Mouse (Mus musculus) kidney, embryonic 14.5 days (tissue): ENCODE results near the gene Spice1. TPM values are rescaled to one million over a fixed set of nuclear protein-coding genes. Genes with fewer than 3 reads are reported as not detected.

ENCODE experiments used
- ATAC-seq: fragments of 200-750 bp; cut with Nextera tagmentation; 2 replicates; pipeline ENCODE4 v1.8.0; 2017; ENCODE audit warnings: moderate number of reproducible peaks, mild to moderate bottlenecking, moderate TSS enrichment, moderate library complexity; ENCODE audit not compliant: low FRiP score, low TSS enrichment
- H3K27ac ChIP-seq: fragments of 300-500 bp; sonication (generic); 2 replicates; pipeline ENCODE4 v1.5.1; 2014; ENCODE audit warnings: low read depth, mild to moderate bottlenecking, low read length, moderate library complexity, mixed read lengths
- H3K27me3 ChIP-seq: fragments of 300-500 bp; sonication (generic); 2 replicates; pipeline ENCODE4 v1.6.1; 2014; ENCODE audit warnings: mild to moderate bottlenecking, low read length; ENCODE audit not compliant: control insufficient read depth, insufficient read depth
- H3K36me3 ChIP-seq: fragments of 300-500 bp; sonication (generic); 2 replicates; pipeline ENCODE4 v1.6.1; 2014; ENCODE audit warnings: low read length, mixed read lengths; ENCODE audit not compliant: control insufficient read depth, insufficient read depth
- H3K4me1 ChIP-seq: fragments of 300-500 bp; sonication (generic); 2 replicates; pipeline ENCODE4 v1.6.1; 2014; ENCODE audit warnings: low read length, mixed read lengths; ENCODE audit not compliant: control insufficient read depth, insufficient read depth
- H3K4me2 ChIP-seq: fragments of 300-500 bp; sonication (generic); replicated peaks from 2 replicates; pipeline ENCODE4 v1.6.1; 2014; ENCODE audit warnings: low read depth, mild to moderate bottlenecking, low read length
- H3K4me3 ChIP-seq: fragments of 300-500 bp; sonication (generic); 2 replicates; pipeline ENCODE4 v1.5.1; 2014; ENCODE audit warnings: mild to moderate bottlenecking, low read length
- H3K9ac ChIP-seq: fragments of 300-500 bp; sonication (generic); 2 replicates; pipeline ENCODE4 v1.6.1; 2014; ENCODE audit warnings: low read depth, mild to moderate bottlenecking, low read length, moderate library complexity
- H3K9me3 ChIP-seq: fragments of 300-500 bp; sonication (generic); 2 replicates; pipeline ENCODE4 v1.6.1; 2016; ENCODE audit warnings: low read length; ENCODE audit not compliant: control insufficient read depth
- WGBS: fragments of 180-500 bp; shearing (Covaris S2); extraction: QIAGEN DNeasy Blood & Tissue Kit; methylation state at CpG from one replicate; pipeline ENCODE4 v1.1.7; 2014; 5-methylcytosine and 5-hydroxymethylcytosine counted together
- polyA plus RNA-seq: library from polyadenylated mRNA; unstranded; fragments of >200 nt; fragmentation: Nextera tagmentation; extraction: Ambion mirVana; gene quantifications from 2 replicates; pipeline ENCODE4 v1.2.1, GENCODE M21; 2014

Spice1 gene
- polyA plus RNA-seq, 1 experiment from 2014 or later: 34.2 TPM

DNA sequence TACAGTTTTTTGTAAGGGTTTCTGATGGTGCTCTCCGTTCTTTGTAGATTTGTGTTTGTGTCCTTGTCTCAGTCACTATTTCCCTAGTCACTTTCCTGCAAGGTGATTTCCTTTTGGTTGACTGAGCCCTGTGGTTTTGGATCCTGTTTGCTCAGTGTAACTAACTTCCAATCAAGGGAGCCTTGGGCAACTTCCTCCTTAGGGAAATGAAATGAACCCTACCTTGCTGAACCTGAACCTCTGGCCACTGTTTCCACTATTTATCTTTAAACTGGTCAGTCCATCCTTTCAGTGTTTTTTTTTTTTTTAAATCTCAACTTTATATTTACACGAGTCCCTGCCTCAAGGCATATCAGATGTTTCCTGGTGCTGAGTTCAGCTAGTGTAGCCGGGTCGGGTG lies 18.3 kb upstream of the Spice1 start:
- H3K9ac ChIP-seq: no peak overlapping the region
- no peaks in the 10 kb centered on the region for H3K9me3 ChIP-seq
- H3K36me3 ChIP-seq: no peaks in the 10 kb centered on the region
- no peak overlapping the region for H3K27ac ChIP-seq
- no peak overlapping the region for H3K4me3 ChIP-seq
- 42% methylated on average over 4 of the region's 4 CpGs for WGBS
- H3K27me3 ChIP-seq: peaks cover 9% of the 10 kb centered on the region
- H3K4me1 ChIP-seq: no peaks in the 10 kb centered on the region
- H3K4me2 ChIP-seq: no peak overlapping the region
- no peak for ATAC-seq

DNA sequence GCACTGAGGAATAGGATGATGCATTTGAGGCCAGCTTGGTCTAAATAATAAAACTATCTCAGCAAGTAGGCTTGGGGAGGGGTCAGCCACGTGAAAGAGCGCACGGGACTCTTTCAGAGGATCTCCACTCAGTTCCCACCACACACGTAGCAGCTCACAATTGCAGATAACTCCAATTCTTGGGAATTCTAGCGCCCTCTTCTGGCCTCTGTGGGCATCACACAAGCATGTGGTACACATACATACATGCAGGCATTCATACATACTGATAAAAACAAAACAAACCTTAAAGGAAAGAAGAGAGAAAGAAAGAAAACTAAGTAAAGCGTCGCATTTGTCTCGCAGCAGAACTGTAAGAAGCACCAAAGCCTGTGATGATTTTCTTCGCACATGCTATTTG lies 16.3 kb upstream of the Spice1 start:
- no peak overlapping the region for H3K4me2 ChIP-seq
- no peak overlapping the region for H3K27ac ChIP-seq
- no peak overlapping the region for H3K9ac ChIP-seq
- H3K27me3 ChIP-seq: peaks cover 16% of the 10 kb centered on the region
- WGBS: 81% methylated on average over 9 of the region's 9 CpGs
- no peak for ATAC-seq
- no peaks in the 10 kb centered on the region for H3K9me3 ChIP-seq
- H3K4me1 ChIP-seq: no peaks in the 10 kb centered on the region
- no peak overlapping the region for H3K4me3 ChIP-seq
- H3K36me3 ChIP-seq: no peaks in the 10 kb centered on the region

DNA sequence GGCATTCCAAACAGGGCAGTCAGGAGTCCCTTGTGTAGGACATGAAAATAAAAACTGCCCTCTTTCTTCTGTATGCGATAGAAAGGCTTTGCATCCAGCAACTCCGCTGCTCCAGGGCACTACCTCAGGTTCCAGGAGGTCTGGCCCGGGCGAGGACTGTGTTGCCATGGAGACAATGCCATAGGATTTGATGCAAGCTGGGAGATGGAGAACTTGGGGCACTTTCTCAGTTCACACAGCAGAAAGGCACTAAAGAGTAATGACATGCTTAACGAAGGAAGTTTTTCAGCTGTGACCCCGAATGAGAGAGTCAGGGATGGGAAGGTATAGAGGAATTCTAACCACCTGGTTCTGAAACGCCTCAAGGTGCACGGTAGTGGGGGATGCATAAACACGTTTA lies 15.8 kb upstream of the Spice1 start:
- Histone ChIP-seq H3K36me3 (no peaks in the 10 kb centered on the region), H3K27ac (no peak overlapping the region), H3K4me1 (no peaks in the 10 kb centered on the region), H3K4me3 (no peak overlapping the region), H3K9me3 (no peaks in the 10 kb centered on the region), H3K9ac (no peak overlapping the region), H3K27me3 (peaks cover 16% of the 10 kb centered on the region), H3K4me2 (no peak overlapping the region)
- ATAC-seq: no peak
- WGBS: 18% methylated on average over 9 of the region's 9 CpGs

DNA sequence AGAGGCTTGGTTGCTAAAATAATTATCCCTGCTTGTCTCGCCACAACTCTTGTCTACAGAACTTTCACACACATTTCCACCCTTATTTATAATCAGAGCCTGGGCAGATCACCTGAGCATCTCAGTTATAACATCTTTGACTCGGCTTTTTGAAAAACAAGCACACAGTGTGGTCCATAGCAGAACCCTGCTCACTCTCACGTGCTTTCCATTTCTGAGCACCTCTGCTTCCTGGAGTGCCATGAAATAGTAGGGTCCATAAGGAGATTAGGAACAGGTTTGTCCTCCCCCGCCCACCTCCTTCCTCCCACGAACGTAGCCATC lies 15.3 kb upstream of the Spice1 start:
- Histone ChIP-seq H3K4me1 (no peaks in the 10 kb centered on the region), H3K36me3 (no peaks in the 10 kb centered on the region), H3K27me3 (peaks cover 16% of the 10 kb centered on the region), H3K4me2 (peak overlapping the region; percentile 99), H3K4me3 (peak overlapping the region; percentile 63), H3K27ac (no peak overlapping the region), H3K9me3 (no peaks in the 10 kb centered on the region), H3K9ac (peak overlapping the region; percentile 55; the same call in 1 of the 2 replicates)
- WGBS: 12% methylated on average over 6 of the region's 6 CpGs
- ATAC-seq: peak; percentile 29; the same call in 1 of the 2 replicates

DNA sequence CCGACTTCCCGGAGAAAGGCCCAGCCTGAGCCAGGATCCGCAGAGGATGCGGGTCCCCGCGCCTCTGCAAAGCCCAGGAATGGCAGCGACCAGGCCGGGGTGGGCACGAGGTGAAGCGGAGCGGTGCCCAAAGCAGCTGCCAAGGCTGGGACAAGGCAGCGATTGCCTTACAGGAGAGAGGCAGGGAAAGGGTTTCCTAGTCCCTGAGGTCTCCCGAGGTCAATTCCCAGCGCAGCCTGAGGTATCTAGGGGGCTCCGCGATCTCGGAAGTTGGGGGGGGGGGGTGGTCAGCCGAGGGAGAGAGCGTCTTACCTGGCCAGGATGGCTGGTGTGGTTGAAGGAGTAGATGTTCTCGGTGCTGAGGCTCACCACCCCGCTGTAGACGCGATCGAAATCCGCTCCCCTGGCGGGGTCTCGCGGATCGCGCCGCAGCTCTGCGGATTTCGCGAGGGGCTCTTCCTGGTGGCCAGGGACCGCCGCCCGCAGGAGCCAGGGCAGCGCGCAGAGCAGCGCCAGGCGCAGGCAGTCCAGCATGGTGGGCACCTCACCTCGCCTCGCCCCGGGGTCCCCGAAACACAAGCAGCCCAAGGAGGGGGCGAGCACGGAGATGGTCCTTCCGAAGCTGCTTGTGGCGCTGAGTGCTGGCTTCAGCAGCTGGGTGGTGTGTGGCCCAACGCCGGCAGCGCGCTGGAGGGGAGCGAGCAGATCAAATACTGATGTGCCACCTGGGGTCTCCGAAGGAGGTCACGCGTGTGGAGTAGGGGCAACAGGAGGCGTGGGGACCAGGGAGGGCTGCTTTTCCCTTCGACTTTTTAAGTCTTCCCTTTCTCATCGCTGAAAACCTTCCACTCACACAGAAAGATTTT lies 14.7 kb upstream of the Spice1 start:
- Histone ChIP-seq H3K4me3 (peak overlapping the region; percentile 63), H3K4me1 (no peaks in the 10 kb centered on the region), H3K27me3 (peaks cover 16% of the 10 kb centered on the region), H3K4me2 (peak overlapping the region; percentile 99), H3K9ac (peak overlapping the region; percentile 55), H3K27ac (no peak overlapping the region), H3K9me3 (no peaks in the 10 kb centered on the region), H3K36me3 (no peaks in the 10 kb centered on the region)
- 1% methylated on average over 60 of the region's 60 CpGs for WGBS
- peak; percentile 77 for ATAC-seq

DNA sequence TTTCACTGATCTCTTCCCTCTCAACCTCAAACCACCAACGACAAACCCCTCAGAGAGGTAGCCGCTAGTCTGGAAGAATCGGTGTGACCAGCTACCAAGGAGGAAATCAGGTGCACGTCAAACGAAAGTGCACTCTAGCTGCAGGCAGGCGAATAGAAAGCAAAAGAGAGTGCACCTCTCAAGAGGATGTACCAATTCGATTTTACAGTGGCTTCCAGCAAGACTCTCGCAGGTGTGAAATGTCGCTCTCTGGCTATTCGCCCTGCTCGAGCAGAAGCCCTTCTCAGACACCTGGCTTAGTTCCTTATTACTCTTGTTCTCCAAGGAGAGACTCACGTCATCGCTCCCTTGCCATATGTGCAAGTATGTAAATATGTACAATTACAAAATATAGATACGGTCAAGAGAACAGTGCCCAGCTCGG lies 14.0 kb upstream of the Spice1 start, which contains the start of gene Sidt1:
Sidt1 (minus strand) TSS at position 336 of the 424 bp plus-strand sequence.
- peaks cover 16% of the 10 kb centered on the region for H3K27me3 ChIP-seq
- H3K4me3 ChIP-seq: peak within 1 kb of the TSS; percentile 63
- no peaks in the 10 kb centered on the region for H3K9me3 ChIP-seq
- peak within 1 kb of the TSS; percentile 99 for H3K4me2 ChIP-seq
- no peaks in the 10 kb centered on the region for H3K4me1 ChIP-seq
- H3K27ac ChIP-seq: no peak within 1 kb of the TSS
- ATAC-seq: no peak
- 4% methylated on average over 15 of the region's 15 CpGs for WGBS
- peak within 1 kb of the TSS; percentile 55 for H3K9ac ChIP-seq
- H3K36me3 ChIP-seq: no peaks in the 10 kb centered on the region

DNA sequence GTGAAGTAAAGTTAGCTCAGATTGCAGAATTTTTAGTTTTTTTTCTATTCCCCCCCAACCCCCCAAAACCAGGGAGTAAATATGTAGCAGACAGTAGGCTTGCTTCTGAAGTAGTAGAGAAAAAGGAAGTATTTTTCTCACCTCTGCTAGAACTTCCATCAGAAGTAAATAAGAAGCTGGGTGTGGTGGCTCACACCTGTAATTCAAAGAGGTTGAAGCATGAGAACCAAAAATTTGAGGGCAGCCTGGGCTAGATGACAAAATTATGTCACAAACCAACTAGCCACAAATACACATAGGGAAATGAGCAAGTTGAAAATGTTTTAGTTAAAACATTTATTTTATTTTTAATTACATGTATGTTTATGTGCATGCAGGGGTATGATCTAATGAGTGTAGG lies 9.4 kb upstream of the Spice1 start:
- Histone ChIP-seq H3K36me3 (no peaks in the 10 kb centered on the region), H3K4me1 (no peaks in the 10 kb centered on the region), H3K27me3 (peaks cover 7% of the 10 kb centered on the region; the same call in 1 of the 2 replicates), H3K4me2 (no peak overlapping the region), H3K27ac (no peak overlapping the region), H3K9ac (no peak overlapping the region), H3K4me3 (no peak overlapping the region), H3K9me3 (no peaks in the 10 kb centered on the region)
- ATAC-seq: no peak

DNA sequence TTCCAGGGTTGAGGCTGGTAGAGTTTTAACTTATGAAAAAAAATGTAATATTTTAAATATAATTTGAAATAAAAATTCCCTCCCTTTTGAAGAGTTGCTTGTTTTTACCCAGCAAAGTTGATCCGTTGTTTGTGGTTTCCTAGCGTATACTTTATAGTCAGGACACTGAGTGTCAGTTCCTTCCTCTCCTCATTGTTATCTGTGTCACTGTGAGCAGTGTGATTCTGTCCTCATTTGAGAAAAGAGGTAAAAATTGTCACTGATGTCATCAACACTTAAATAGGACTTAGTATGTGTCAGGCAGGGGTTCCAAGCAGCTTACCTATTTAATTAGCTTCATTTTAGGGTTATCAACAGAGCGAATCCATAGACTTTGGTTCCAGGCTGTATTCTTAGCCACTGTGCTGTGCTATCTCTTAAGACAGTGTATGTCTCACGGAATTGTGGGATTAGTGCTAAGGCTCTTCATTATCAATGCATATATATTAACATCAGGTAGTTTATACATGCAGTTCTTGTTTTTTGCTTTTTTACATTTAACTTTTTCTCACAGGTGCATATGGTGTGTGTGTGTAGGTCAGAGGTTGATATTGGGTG lies 3.0 kb downstream of the Spice1 start:
- Histone ChIP-seq H3K4me2 (no peak overlapping the region), H3K27me3 (no peaks in the 10 kb centered on the region), H3K9me3 (no peaks in the 10 kb centered on the region), H3K4me1 (0 out of 2 replicates have a peak, but pooled peaks cover 6% of the 10 kb centered on the region), H3K36me3 (no peaks in the 10 kb centered on the region), H3K4me3 (no peak overlapping the region), H3K9ac (no peak overlapping the region), H3K27ac (no peak overlapping the region)
- 82% methylated on average over 4 of the region's 4 CpGs for WGBS
- no peak for ATAC-seq

DNA sequence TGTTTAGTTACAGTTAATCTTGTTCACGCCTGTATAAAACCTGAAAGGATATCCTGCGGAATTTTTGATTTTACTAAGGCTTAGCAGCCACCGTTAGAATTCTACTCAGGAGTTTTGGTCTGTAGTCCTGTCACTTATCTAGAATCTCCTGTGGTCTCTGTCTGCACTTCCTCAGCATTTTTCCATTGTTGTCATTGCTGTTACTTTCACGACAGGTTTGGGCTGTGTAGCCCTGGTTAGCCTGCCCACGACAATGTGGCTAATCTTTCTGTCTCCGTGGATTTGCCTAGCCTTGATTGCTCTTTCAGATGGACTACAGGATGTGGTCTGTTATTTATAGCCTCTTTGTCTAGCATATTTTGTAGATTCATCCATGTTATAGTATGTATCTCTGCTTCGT lies 9.4 kb downstream of the Spice1 start:
- Histone ChIP-seq H3K9ac (no peak overlapping the region), H3K27ac (no peak overlapping the region), H3K4me2 (no peak overlapping the region), H3K27me3 (no peaks in the 10 kb centered on the region), H3K36me3 (peaks cover 5% of the 10 kb centered on the region; the same call in 1 of the 2 replicates), H3K4me1 (no peaks in the 10 kb centered on the region), H3K9me3 (no peaks in the 10 kb centered on the region), H3K4me3 (no peak overlapping the region)
- WGBS: 81% methylated on average over 7 of the region's 7 CpGs
- ATAC-seq: no peak
